Mouse (Mus musculus) right cerebral cortex, adult 18-20 months (tissue): ENCODE measurements around the gene B430306N03Rik.

Source experiments
- DNase-seq: peaks from one replicate; pipeline ENCODE4 v3.0.0; 2022; ENCODE audit warnings: mixed read lengths

B430306N03Rik gene

GRCm38 (mm10) chr17:48363421-48363965, 47.6 kb downstream of the B430306N03Rik start:
- DNase-seq, result no peak

DNA sequence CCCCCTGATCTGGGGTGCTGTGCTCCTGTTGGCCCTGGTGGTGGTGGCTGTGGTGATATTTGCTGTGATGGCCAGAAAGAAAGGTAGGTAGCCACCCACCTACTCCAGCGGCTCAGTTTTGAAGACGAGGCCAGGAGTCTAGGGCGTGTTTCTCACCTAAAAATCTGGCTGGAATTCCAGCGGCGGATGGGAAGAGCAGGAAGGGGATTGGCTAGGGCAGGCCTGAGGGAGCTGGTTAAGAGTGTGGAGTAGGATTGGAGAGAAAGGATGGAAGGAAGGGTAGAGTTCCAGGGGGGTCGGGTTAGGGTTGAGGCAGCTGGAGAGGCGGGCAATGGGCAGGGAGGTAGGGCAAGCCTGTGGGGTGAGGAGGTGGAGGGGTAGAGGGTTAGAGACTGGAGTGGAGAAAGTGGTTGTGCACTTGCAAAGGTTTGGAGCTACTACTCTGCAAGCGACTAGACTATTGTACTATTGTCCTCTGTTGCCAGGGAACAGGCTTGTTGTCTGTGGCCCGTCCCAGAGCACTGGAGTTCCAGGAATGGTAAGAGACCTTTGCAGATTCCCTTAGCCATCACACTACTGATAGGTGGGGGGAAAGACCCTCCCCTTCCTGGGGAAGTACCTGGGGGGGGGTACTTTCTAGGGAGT, 49.7 kb downstream of the B430306N03Rik start:
- no peak for DNase-seq

DNA sequence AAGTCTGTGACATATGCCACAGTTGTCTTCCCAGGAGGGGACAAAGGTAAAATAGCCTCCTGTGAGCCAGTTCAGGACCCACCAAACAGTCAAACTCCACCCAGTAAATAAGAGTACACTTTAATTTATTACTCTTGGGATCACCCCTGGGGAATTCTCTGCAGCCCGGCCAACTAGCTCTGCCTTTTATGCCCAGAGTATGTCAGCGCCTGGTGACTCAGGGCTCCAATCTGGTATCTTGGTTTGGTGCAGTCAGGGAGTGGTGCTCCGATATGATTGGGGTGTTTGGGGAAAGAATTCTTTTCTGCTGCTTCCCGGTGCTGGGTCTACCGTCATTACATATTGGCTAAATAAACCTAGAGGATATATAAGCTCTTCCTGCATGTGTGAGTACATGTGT, 50.9 kb downstream of the B430306N03Rik start:
- no peak for DNase-seq

DNA sequence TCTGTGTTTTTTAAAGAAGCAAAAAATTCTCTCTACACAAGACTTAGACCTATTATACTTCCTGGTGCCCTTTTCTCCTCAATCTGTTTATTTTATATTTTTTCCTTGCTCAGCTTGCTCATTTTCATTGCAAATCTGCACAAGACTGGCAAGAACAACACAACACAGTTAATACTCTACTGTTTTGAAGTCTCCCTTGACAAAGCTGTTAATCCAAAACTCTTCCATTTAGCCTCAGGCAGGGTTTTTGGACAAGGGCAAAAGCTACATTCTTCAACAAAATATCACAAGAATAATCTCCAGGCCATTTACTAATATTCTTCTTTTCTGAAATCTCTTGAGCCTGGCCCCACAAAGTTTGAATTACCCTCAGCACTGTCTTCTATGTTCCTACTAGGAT, 55.7 kb downstream of the B430306N03Rik start:
- no peak for DNase-seq

GRCm38 (mm10) chr17:48372987-48373386, 57.0 kb downstream of the B430306N03Rik start:
- DNase-seq, result peak; percentile 48

GRCm38 (mm10) chr17:48376102-48376501, 60.2 kb downstream of the B430306N03Rik start:
- peak; percentile 46 for DNase-seq
